Mouse (Mus musculus) inflammation-experienced regulatory T-cells (primary cell): Measurements from ENCODE around the gene Gm29427. TPM values are rescaled to one million over a fixed set of nuclear protein-coding genes. Genes with fewer than 3 reads are reported as not detected.

ENCODE experiments used
- polyA plus RNA-seq, 2 experiments: library from polyadenylated mRNA; unstranded; fragments of 100-300 nt; shearing (Covaris generic); gene quantifications; one replicate each; pipeline ENCODE4 v1.2.1; 2017

Gene Gm29427
- not detected for polyA plus RNA-seq

GRCm38 (mm10) chr1:130715561-130716217 lies at the start of gene Gm29427:
Gm29427 (minus strand) TSS chr1:130715799.

GRCm38 (mm10) chr1:130731741-130732337 lies 16.2 kb upstream of the Gm29427 start, which contains the start of gene AA986860:
AA986860 (plus strand) TSS chr1:130731976.

DNA sequence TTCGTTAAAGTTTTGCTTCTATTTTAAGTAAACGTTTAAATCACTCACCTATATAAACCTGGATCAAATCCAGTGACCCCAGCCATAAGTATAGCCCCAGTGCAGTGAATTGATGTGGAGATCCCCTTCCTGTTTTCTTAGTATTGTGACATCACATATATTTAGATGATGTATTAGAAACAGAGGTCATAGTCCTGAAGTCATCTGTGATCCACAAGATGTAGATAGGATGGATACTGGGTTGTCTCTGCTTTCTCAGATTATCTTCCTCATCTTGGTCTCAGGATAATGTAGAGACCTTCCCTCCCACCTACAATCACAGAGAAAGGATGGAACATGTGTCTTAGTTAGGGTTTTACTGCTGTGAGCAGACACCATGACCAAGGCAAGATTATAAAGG lies 13.6 kb upstream of the Gm29427 start, which contains the start of gene Pfkfb2:
TSS of gene Pfkfb2 (minus strand) at position 101 of the 400 bp plus-strand sequence.

DNA sequence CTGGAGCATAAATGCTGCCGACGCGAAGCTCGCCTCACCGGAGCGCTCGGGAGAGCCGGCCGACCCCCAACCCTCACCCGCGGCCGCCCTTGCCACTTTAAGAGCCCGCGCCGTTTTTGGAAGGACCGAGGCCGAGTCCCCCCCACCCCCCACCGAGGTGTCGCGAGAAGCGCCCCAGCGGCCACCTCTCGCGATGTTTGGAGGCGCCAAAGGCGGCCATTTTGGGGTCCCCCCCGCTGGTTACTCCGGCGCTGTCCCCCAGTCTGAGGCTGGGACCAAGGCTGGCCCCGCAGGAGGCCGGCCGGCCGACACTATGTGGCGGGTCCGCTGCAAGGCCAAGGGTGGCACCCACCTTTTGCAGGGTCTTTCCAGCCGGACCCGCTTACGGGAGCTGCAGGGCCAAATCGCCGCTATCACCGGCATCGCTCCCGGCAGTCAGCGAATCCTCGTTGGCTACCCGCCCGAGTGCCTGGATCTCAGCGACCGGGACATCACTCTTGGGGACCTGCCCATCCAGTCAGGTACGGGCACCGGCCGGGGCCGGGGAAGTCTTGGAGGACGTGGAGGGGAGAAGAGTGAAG lies 1.8 kb upstream of the Gm29427 start, which contains the start of gene Yod1:
TSS of gene Yod1 (plus strand) at position 37 of the 581 bp plus-strand sequence.

DNA sequence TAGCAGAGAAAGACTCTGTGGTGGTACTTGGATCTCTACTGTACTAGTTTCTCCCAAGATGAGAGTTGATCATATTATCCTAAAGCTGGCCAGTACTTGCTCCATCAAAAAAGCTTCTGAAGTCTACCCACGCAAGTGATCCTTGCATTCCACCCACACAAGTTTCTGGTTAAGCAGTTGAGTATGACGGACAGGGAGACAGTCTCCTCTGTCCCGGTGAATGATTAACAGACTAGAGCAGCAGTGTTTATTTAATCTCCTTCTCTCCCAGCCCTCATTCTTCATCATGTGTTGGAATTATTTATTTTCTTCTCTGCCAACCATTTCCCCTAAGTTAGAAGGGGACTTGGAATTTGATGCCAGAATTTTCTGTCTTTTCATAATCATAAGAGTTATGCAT lies 54.1 kb downstream of the Gm29427 start, which contains the start of gene C4bp:
TSS of gene C4bp (minus strand) at position 179 of the 400 bp plus-strand sequence.

GRCm38 (mm10) chr1:130629521-130629920 lies 86.1 kb downstream of the Gm29427 start, which contains the start of gene Zp3r:
Zp3r (minus strand) TSS chr1:130629621.

Other genes starting within 250 kb of the Gm29427 start
- gene Zp3r, start 86.2 kb downstream of the Gm29427 start, polyA plus RNA-seq, result under 1 TPM in 1 of 2 experiments, not detected in 1; 0.23 TPM
- gene C4bp, start 54.2 kb downstream of the Gm29427 start, polyA plus RNA-seq, result under 1 TPM in 1 of 2 experiments, not detected in 1; 0.12 TPM
- 1 to 10 TPM; 5.1 to 5.6 TPM for gene Yod1, start 1.5 kb upstream of the Gm29427 start, polyA plus RNA-seq
- gene Pfkfb2, start 13.5 kb upstream of the Gm29427 start, polyA plus RNA-seq, result 10 to 100 TPM in 1 of 2 experiments, 1 to 10 TPM in 1; 6.4 to 10.8 TPM
- gene AA986860, start 16.2 kb upstream of the Gm29427 start, polyA plus RNA-seq, result under 1 TPM; 0.36 to 0.50 TPM
- gene Fcamr, start 85.1 kb upstream of the Gm29427 start, polyA plus RNA-seq, result under 1 TPM; 0.24 to 0.29 TPM
- 1 to 10 TPM in 1 of 2 experiments, under 1 TPM in 1; 0.73 to 3.3 TPM for gene Pigr, start 110.9 kb upstream of the Gm29427 start, polyA plus RNA-seq
- gene Fcmr, start 149.9 kb upstream of the Gm29427 start, polyA plus RNA-seq, result 10 to 100 TPM in 1 of 2 experiments, 1 to 10 TPM in 1; 8.0 to 29.2 TPM
- gene Il24, start 171.7 kb upstream of the Gm29427 start, polyA plus RNA-seq, result not detected
- gene Il20, start 195.7 kb upstream of the Gm29427 start, polyA plus RNA-seq, result not detected
- gene Il19, start 224.3 kb upstream of the Gm29427 start, polyA plus RNA-seq, result not detected